Mouse (Mus musculus) retina, postnatal 7 days (tissue): ENCODE data around the gene Fv1.
A peak's percentile ranks its signal among the peaks of the same experiment; 100 is the strongest.
"Not testable (repeated sequence)": the region's sequence is repeated elsewhere in the genome, so short reads cannot be mapped to it uniquely, and the experiment has no call there.

Experiments
- DNase-seq: peaks from one replicate; pipeline ENCODE4 v3.0.0-alpha.2; 2012; ENCODE audit warnings: low read depth, low spot score

Fv1 gene

DNA sequence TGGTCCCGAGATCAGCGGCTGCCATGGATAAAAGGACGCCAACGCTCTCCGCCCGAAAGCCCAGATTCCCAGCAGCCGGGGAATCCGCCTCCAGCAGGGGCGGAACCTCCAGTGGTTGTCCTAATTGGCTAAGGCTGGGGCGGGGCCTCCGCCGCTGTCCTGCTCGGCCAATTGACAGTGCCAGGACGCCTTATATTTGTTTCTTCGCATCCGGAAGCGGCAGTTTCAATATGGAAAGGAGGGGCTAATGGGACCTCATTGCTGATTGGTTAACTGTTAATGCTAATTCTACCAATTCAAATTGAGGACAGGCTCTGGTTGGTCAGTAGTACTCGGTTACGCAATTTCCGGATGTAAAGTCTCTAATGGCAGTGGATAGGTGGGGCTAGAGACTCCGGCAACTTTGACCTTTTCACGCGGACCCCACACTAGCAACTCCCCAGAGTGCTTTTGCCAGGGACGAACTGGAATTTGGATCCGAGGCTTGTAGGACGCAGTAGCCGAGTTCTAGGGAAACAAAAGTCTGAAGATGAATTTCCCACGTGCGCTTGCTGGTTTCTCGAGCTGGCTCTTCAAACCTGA is at the start of gene Fv1, which contains the start of gene Miip:
Gene Fv1, plus strand, starts transcription at position 530 of the 582 bp plus-strand sequence.
Gene Miip, minus strand, starts transcription at position 367 of the 582 bp plus-strand sequence.
- DNase-seq = peak; percentile 94

DNA sequence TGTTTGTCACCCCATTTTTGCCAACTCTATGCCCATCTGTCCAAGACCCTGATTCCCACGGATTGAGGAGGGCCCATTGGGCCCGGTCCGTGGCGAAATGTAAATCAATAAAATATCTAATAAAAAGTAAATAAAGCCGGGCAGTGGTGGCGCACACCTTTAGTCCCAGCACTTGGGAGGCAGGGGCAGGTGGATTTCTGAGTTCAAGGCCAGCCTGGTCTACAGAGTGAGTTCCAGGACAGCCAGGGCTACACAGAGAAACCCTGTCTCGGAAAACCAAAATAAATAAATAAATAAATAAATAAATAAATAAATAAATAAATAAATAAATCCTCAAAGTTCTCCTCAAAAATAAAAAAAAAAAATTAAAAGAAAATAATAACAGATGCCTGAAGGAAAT is 49.1 kb upstream of the Fv1 start:
- DNase-seq = not testable (repeated sequence)

DNA sequence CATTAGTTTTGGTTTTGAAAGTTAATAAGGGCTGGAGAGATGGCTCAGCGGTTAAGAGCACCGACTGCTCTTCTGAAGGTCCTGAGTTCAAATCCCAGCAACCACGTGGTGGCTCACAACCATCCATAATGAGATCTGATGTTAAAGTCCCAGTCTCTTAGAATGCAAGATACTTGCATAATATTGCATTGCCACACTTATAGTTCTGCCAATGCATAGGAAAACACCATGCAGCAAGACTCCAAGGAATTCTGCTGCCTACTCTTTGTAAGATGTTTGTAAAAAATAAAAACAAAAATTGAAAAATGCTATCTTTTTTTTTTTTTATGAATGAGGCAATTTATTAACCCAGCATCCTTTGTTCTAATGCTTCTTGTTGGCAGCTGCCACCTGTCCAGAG is 47.4 kb upstream of the Fv1 start:
- DNase-seq = not testable (repeated sequence)

DNA sequence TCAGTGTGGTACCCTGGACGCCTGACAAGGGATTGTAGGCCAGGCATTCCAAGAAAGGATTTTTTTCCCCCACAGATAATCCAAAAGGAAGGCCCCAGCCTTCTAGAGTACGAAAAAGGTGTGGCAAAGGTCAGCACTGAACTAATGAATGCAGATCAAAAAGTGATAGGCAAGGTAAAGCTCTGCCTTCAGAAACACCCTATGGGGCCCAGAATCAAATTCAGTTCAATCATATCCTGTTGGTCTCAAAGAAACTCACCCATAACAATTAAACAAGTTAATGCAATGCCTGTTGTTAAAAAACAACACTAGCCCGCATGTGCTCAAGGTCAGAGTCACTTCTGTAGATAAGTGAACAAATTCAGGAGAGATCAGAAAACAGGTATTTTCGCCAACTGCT is 44.4 kb upstream of the Fv1 start:
- DNase-seq = no peak

GRCm38 (mm10) chr4:147839282-147839681 is 29.5 kb upstream of the Fv1 start:
- not testable (repeated sequence) for DNase-seq

GRCm38 (mm10) chr4:147842871-147843270 is 25.9 kb upstream of the Fv1 start:
- DNase-seq = no peak

DNA sequence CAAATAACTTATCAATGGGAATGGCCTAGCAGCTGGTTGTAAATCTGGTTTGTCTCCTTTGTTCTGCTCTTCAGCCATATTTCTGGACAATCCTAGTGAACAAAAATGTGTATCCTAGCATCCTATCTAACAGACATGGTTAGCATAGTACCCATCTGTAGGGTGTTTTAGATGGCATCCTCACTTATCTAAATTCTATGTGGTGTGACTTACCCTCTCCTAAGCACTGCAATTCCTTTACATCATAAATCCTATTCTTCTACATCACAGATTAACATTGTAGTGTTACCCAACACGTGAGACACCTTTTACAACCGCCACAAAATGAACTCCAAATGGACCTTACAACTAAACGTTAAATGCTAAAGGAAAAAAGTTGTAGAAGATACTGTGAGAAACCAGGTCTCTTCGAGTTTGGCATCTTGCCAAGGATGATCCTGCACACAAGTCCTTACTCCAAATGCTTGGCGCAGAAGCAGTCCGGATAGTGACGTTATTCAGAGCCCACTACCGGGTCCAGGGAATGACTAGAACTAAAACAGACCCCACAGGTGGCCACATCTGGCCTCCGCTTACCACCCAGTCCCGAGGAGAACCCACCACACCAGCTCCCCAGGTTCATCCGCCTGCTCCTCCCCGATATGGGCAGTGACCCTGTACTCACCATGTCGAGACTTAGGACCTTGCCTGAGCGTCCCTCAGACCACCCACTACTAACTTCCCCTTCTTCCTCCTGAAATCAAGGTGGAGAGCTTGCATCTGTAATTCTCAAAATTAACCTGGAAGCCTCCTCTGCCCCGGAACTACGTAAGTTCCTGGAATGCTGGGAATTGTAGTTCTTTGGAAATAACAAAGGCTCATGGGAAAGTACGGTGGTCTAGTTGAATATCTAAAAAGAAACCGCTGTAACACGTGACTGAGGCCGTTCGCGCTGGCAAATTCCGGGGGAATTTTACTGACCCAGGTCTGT is 20.9 kb upstream of the Fv1 start, which contains the start of gene Zfp933:
Gene Zfp933, minus strand, starts transcription at position 753 of the 970 bp plus-strand sequence.
- peak; percentile 82 for DNase-seq

GRCm38 (mm10) chr4:147848584-147848991 is 20.2 kb upstream of the Fv1 start:
- no peak for DNase-seq

- DNase-seq = no peak
Measured at GRCm38 (mm10) chr4:147850776-147851175, 18.0 kb upstream of the Fv1 start.

DNA sequence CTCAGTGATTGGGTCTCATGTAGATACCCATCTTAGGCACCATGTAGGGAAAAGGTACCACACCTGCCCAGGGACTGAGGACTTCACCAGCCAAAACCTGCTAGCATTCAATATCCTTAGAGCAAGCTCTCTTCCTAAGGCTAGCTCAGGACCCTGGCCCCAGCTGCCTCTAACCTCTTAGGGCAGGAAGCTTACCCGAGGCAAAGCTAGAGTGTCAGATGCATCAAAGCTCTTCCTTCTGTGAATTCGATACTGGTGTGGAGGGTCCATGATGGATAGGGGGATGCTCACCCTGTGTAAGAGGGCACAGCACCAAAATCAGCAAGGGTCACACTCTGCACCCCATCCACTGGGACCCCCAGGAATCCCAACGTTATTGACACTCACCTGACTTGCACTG is 6.7 kb upstream of the Fv1 start:
- no peak for DNase-seq

DNA sequence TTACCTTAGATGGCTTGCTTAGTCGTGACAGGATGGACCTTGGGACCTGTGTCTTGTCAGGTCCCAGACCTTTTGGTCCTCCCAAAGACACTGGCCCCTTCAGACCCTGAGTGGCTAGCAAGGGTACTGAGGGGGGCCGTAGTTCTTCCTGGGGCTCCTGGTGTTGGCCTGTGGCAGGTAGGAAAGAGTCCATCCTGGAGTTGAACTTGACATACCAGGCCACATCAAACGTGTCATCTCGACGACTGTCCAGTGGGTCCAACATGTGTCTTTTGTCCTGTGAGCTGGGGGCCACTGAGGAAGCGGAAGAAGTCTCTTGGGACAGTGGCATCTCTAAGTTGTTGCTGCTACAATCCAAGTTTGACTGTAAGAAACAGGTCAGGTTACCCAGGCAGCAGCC is 3.1 kb upstream of the Fv1 start:
- DNase-seq = no peak

- no peak for DNase-seq
Measured at GRCm38 (mm10) chr4:147866056-147866455, 2.7 kb upstream of the Fv1 start.

GRCm38 (mm10) chr4:147866793-147867192 is 2.0 kb upstream of the Fv1 start:
- DNase-seq = not testable (repeated sequence)

DNA sequence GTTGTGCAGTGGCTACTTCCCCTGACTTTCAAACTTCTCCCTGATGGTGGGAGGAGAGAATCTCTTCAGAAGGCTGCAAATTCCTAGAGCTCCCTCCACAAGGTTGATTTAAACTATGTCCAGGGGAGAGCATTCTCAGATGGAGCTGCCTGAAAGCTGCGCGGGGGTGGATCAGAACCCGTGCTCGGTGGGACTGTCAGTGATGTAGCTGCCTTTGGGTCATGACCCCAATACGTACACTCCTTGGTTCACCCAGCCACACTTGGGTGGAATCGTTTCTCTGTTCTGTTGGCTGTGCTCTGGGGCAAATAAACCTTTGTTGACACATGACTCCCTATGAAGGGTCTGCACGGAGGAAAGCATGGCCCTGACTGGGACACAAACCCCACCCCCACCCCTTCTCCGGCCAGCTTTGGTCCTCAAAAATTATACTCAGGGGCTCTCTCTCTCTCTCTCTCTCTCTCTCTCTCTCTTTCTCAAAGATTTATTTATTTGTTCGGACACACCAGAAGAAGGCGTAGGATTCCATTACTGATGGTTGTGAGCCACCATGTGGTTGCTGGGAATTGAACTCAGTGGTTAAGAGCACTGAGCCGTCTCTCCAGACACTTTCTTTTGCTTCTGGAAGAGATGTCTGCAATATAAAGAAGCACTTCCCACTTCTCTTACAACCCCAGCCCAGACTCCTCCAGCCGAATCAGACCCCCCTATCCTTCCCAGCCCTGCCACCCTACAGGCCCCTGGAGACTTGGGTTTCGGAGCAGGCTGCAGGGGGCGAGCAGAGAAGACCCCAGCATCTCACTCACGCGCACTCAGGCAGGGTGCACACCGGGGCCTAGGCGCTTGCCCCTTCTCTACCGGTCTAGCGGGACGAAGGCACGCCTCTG is 973 bp upstream of the Fv1 start:
- no peak for DNase-seq

DNA sequence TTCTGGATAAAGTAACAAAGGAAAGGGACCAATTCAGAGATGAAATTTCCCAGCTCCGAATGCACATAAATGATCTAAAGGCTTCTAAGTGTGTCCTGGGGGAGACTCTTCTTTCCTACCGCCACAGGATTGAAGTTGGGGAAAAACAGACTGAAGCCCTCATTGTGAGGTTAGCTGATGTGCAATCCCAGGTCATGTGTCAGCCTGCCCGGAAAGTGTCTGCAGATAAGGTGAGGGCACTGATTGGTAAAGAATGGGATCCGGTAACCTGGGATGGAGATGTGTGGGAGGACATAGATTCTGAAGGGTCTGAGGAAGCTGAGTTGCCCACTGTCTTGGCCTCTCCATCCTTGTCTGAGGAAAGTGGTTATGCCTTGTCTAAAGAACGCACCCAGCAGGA is 459 bp downstream of the Fv1 start:
- DNase-seq = no peak

DNA sequence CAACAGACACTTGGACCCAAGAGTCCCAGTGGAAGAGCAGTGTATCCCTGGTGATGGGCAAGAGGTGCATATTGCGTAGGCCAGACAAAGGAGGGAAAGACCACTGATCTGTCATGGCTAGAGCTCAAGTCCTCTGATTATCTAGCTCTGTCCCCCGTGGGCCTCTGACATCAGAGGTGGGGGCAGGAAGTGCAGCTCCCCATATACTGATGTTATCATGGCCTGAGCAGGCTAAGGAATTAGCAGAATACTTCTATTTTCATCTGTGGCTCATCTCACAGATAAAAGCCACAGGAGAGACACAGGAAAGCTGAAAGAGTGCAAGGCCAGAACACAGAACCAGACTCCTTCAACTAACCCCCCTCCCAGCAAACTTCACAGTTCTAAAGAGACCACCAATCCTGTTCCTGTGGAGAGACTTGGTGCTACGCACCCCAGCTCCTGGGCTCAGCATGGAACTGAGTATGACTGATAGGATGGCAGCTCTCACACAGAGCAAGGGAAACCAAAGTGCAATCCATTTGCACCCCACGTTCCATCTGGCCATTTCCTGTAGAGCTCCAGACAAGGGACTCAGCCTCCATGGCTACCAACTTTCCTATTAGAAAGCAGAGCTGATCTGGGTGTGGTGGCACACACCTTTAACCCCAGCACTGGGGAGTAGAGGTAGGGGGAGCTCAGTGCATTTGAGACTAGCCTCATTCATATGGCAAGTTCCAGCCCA is 7.2 kb downstream of the Fv1 start:
- DNase-seq = no peak

DNA sequence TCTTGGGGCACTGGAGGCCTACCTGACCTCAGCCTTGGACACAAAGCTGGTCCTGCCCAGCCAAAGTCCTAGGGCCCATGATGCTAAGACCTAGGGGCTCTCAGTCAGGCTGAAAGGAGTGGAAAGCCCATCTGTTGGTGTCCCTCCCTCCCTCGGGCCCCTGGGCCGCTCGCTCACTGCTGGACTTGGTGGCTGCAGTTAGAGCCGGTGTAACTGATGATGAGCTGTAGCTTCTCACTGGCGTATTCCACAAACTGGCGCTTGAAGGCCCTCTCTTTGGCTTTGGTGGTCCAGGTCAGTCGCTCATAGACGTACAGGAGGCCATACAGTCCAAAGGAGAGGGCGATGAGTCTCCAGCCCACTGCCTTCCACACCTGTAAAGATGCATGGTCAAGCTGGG is 9.8 kb downstream of the Fv1 start:
- no peak for DNase-seq

GRCm38 (mm10) chr4:147879456-147879855 is 10.7 kb downstream of the Fv1 start:
- no peak for DNase-seq

GRCm38 (mm10) chr4:147879865-147880264 is 11.1 kb downstream of the Fv1 start:
- no peak for DNase-seq

DNA sequence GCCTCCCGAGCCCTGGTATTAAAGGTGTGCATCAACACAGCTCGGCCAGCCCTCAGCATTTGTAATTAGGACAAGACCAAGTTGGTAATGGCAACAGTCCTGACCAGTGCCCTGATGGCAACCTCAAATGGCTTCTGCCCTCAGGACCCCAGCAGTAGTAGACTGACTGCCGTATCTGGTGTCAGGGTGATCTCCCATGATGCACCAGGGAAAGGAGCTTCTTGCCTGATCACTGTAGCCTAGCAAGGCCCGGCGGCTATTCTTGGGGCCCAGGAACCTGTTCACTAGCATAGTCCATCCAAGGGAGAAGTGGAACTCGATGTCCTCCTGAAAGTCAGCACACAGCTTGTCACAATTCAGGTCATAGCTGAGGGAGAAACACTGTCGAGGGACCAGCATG is 13.0 kb downstream of the Fv1 start:
- DNase-seq = no peak

DNA sequence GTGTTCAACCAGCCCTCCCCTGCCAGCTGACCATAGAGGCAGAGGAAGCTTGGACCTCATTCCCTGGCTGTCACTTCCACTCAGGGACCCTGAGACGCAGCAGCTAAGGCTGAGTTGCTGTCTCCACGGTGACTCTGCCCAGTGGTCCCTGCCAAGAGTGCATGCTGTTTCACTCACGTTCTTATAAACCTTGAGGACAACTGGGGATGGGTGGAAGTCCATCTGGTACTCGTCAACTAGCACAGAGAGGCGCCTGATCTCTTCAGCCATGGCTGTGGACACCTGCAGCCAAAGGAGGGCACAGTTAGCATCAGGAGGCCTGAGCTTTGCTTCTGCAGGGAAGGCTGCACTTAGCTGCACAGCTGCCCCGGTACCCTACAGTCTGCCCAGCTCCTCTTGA is 14.3 kb downstream of the Fv1 start:
- no peak for DNase-seq
